20 mouse cellular contexts compared by ENCODE assay signal in genomic region chr3:92485863-92486262, GRCm38 (mm10). TPM values are rescaled to one million over a fixed set of nuclear protein-coding genes. Genes with fewer than 3 reads are reported as not detected.
DNase-seq lines count a peak whose midpoint lies in the region; ATAC-seq lines count a peak whose summit lies in the region.
"Had no signal": no experiment of that assay in that cellular context is flagged by ENCODE, and none has a peak within 500 bp of the region (broad histone marks: within the 10 kb centered on the region; RNA-seq: fewer than 3 reads in every experiment).

Gene Sprr1a (minus strand): TSS chr3:92485895.

- no peaks in the 10 kb centered on the region for H3K36me3 ChIP-seq in lung, embryonic 16.5 days (ENCODE audit: control insufficient read depth, insufficient read depth, low read length)
- no peaks in the 10 kb centered on the region for H3K36me3 ChIP-seq in stomach, embryonic 14.5 days (ENCODE audit: control insufficient read depth, insufficient read depth, low read length)
- H3K36me3 ChIP-seq: heart, embryonic 10.5 days; hindbrain, embryonic 12.5 days had no signal

- H3K9ac ChIP-seq in lung, embryonic 16.5 days (ENCODE audit: low read length): no peak within 1 kb of the TSS
- no peak within 1 kb of the TSS for H3K9ac ChIP-seq in stomach, embryonic 14.5 days (replicated peaks; ENCODE audit: low read depth, low read length)
- H3K9ac ChIP-seq: hindbrain, embryonic 12.5 days had no signal

- H3K27ac ChIP-seq in lung, embryonic 16.5 days (ENCODE audit: low read length): 0 out of 2 replicates have a peak within 1 kb of the TSS, but pooled peaks have one; percentile 10
- peak within 1 kb of the TSS; percentile 44 for H3K27ac ChIP-seq in stomach, embryonic 14.5 days (ENCODE audit: low read length)
- H3K27ac ChIP-seq: heart, embryonic 10.5 days; hindbrain, embryonic 12.5 days; left cerebral cortex, adult 2 months had no signal

- DNase-seq in lung, postnatal 36 days: no peak
- peak; percentile 50 for DNase-seq in Muller cell, postnatal 12 days (ENCODE audit: inconsistent ontology term)
- peak; percentile 17 to 25 for DNase-seq in adrenal gland, postnatal 36 days
- no peak for DNase-seq in layer of hippocampus, postnatal 25 days (ENCODE audit: extremely low spot score in 1 of 2, low spot score in 1 of 2)
- no peak for DNase-seq in cerebellum, postnatal 4 days (ENCODE audit: low spot score in 2 of 2)
- DNase-seq: cerebellum, adult 11 months; embryo, embryonic 11 days; liver; lung, postnatal 4 days; right cerebral cortex, postnatal 4 days had no signal

- H3K9me3 ChIP-seq in lung, embryonic 16.5 days (ENCODE audit: control insufficient read depth, low read length): no peaks in the 10 kb centered on the region
- no peaks in the 10 kb centered on the region for H3K9me3 ChIP-seq in stomach, embryonic 14.5 days (ENCODE audit: control insufficient read depth, low read depth, low read length)
- H3K9me3 ChIP-seq: heart, embryonic 10.5 days; hindbrain, embryonic 12.5 days had no signal

- no peak for ATAC-seq in lung, embryonic 16.5 days (ENCODE audit: low read depth)
- ATAC-seq in stomach, embryonic 14.5 days (ENCODE audit: insufficient number of reproducible peaks, insufficient read depth, low FRiP score, low read depth): peak; percentile 49; the same call in 1 of the 2 replicates
- ATAC-seq: activated CD4-positive, CD25-positive, alpha-beta regulatory T cell, adult 4 months had no signal

- H3K4me2 ChIP-seq in lung, embryonic 16.5 days (ENCODE audit: low read depth, low read length): no peak within 1 kb of the TSS
- no peak within 1 kb of the TSS for H3K4me2 ChIP-seq in stomach, embryonic 14.5 days (replicated peaks; ENCODE audit: low read depth, low read length)
- H3K4me2 ChIP-seq: hindbrain, embryonic 12.5 days had no signal

- no peaks in the 10 kb centered on the region for H3K27me3 ChIP-seq in lung, embryonic 16.5 days (ENCODE audit: control insufficient read depth, insufficient read depth, low read depth, low read length)
- H3K27me3 ChIP-seq in stomach, embryonic 14.5 days (ENCODE audit: control insufficient read depth, insufficient read depth, low read length): no peaks in the 10 kb centered on the region
- H3K27me3 ChIP-seq: hindbrain, embryonic 12.5 days had no signal

- H3K4me1 ChIP-seq in lung, embryonic 16.5 days (replicated peaks; ENCODE audit: control insufficient read depth, insufficient read depth, low read length): no peaks in the 10 kb centered on the region
- no peaks in the 10 kb centered on the region for H3K4me1 ChIP-seq in stomach, embryonic 14.5 days (ENCODE audit: control insufficient read depth, insufficient read depth, low read length)
- H3K4me1 ChIP-seq: heart, embryonic 10.5 days; hindbrain, embryonic 12.5 days had no signal

- no peak within 1 kb of the TSS for H3K4me3 ChIP-seq in lung, embryonic 16.5 days (ENCODE audit: low read length)
- H3K4me3 ChIP-seq in stomach, embryonic 14.5 days (ENCODE audit: low read depth, low read length): no peak within 1 kb of the TSS
- H3K4me3 ChIP-seq: heart, embryonic 10.5 days; hindbrain, embryonic 12.5 days; left cerebral cortex, adult 2 months had no signal

RNA-seq across cellular contexts. Expression of gene Sprr1a, which starts in this region (rescaled TPM):
- 0.97 and 2.8 TPM in 2 replicates for polyA plus RNA-seq in lung, embryonic 16.5 days (2015; fragmentation: Nextera tagmentation; extraction: Ambion mirVana)
- not detected for total RNA-seq in adrenal gland, postnatal 36 days (2021)
- 26.0 and 31.7 TPM in 2 replicates for polyA plus RNA-seq in stomach, embryonic 14.5 days (2014; fragmentation: Nextera tagmentation; extraction: Ambion mirVana)
- total RNA-seq in layer of hippocampus, postnatal 25 days (2021): not detected
- total RNA-seq: ES-E14; gastrocnemius, adult 18-20 months; left cerebral cortex, adult 2 months; midbrain, postnatal 0 days had no signal
- polyA plus RNA-seq: activated CD4-positive, CD25-positive, alpha-beta regulatory T cell, adult 4 months; forebrain, embryonic 11.5 days; heart, embryonic 10.5 days; hindbrain, embryonic 12.5 days; midbrain, postnatal 0 days had no signal

Comparison
In these comparisons a context has a peak if more than half of its experiments do, and no peak if none do; other contexts are left out.
1. Peak in DNase-seq in adrenal gland, postnatal 36 days; RNA of the gene not detected or under 1 TPM.